Mouse (Mus musculus) liver, postnatal 0 days (tissue): ENCODE measurements around the gene Nbeal2.

Experiments used
- CTCF ChIP-seq: sonication (generic); IDR thresholded peaks from 2 replicates; pipeline ENCODE4 v1.5.1; 2016; ENCODE audit warnings: antibody characterized with exemption, low read depth
- EP300 ChIP-seq: IDR thresholded peaks from 2 replicates; pipeline ENCODE4 v1.6.1; 2016; ENCODE audit warnings: antibody characterized with exemption, low read depth, mild to moderate bottlenecking

GRCm38 (mm10) chr9:110702848-110703247, 48.9 kb upstream of the Nbeal2 start:
- TF ChIP-seq CTCF (no peak), EP300 (no peak)
